Mouse (Mus musculus) limb, embryonic 14.5 days (tissue): ENCODE measurements at regions not wholly inside any gene's neighbourhood (a gene's known extent, or its start where the extent isn't known, plus 50 kb on each side); places are given as distances from the start of the nearest gene placed in this dataset.

ENCODE experiments used
- ATAC-seq: fragments of 200-750 bp; cut with Nextera tagmentation; 2 replicates; pipeline ENCODE4 v1.8.0; 2017; ENCODE audit warnings: low read depth, moderate number of reproducible peaks, moderate TSS enrichment; ENCODE audit not compliant: low FRiP score
- DNase-seq: peaks from one replicate; pipeline ENCODE4 v3.0.0-alpha.2; 2015; ENCODE audit warnings: low spot score
- H3K27ac ChIP-seq: fragments of 300-500 bp; sonication (generic); replicated peaks from 2 replicates; pipeline ENCODE4 v1.5.1; 2014; ENCODE audit warnings: low read depth, mild to moderate bottlenecking, low read length, moderate library complexity, mixed read lengths
- H3K27me3 ChIP-seq: fragments of 300-500 bp; sonication (generic); 2 replicates; pipeline ENCODE4 v1.6.1; 2014; ENCODE audit warnings: low read length, mixed read lengths; ENCODE audit not compliant: control insufficient read depth, insufficient read depth
- H3K36me3 ChIP-seq: fragments of 300-500 bp; sonication (generic); 2 replicates; pipeline ENCODE4 v1.6.1; 2014; ENCODE audit warnings: mild to moderate bottlenecking, low read length, moderate library complexity, mixed read lengths; ENCODE audit not compliant: control insufficient read depth, insufficient read depth
- H3K4me1 ChIP-seq: fragments of 300-500 bp; sonication (generic); 2 replicates; pipeline ENCODE4 v1.6.1; 2014; ENCODE audit warnings: antibody characterized with exemption, low read length, mixed read lengths; ENCODE audit not compliant: control insufficient read depth, insufficient read depth
- H3K4me2 ChIP-seq: fragments of 300-500 bp; sonication (generic); replicated peaks from 2 replicates; pipeline ENCODE4 v1.6.1; 2014; ENCODE audit warnings: low read depth, mild to moderate bottlenecking, low read length, moderate library complexity; ENCODE audit not compliant: severe bottlenecking
- H3K4me3 ChIP-seq: fragments of 300-500 bp; sonication (generic); replicated peaks from 2 replicates; pipeline ENCODE4 v1.5.1; 2014; ENCODE audit warnings: low read length
- H3K9ac ChIP-seq: fragments of 300-500 bp; sonication (generic); 2 replicates; pipeline ENCODE4 v1.6.1; 2014; ENCODE audit warnings: mild to moderate bottlenecking, low read depth, low read length, moderate library complexity; ENCODE audit not compliant: severe bottlenecking
- H3K9me3 ChIP-seq: fragments of 300-500 bp; sonication (generic); 2 replicates; pipeline ENCODE4 v1.6.1; 2016; ENCODE audit warnings: low read length; ENCODE audit not compliant: control insufficient read depth
- POLR2A ChIP-seq: fragments of 200-500 bp; IDR thresholded peaks from 2 replicates; pipeline ENCODE4 v1.8.0; 2012; ENCODE audit warnings: inconsistent platforms, mild to moderate bottlenecking, moderate library complexity, borderline replicate concordance; ENCODE audit not compliant: insufficient read depth, insufficient read length; ENCODE audit errors: extremely low read depth
- WGBS: fragments of 180-500 bp; shearing (Covaris S2); extraction: QIAGEN DNeasy Blood & Tissue Kit; methylation state at CpG from one replicate; pipeline ENCODE4 v1.1.7; 2014; 5-methylcytosine and 5-hydroxymethylcytosine counted together

- WGBS: 82% methylated on average over 4 of the region's 4 CpGs
- no peaks in the 10 kb centered on the region for H3K27me3 ChIP-seq
- no peak overlapping the region for H3K4me2 ChIP-seq
- no peak overlapping the region for H3K4me3 ChIP-seq
- no peak overlapping the region for H3K9ac ChIP-seq
- no peaks in the 10 kb centered on the region for H3K9me3 ChIP-seq
- H3K27ac ChIP-seq: no peak overlapping the region
- H3K4me1 ChIP-seq: no peaks in the 10 kb centered on the region
- no peak for TF ChIP-seq POLR2A
- no peaks in the 10 kb centered on the region for H3K36me3 ChIP-seq
- ATAC-seq (no peak; the same call in 1 of the 2 replicates), DNase-seq (no peak)
These were observed 208.3 kb upstream of the Dio2 start for GRCm38 (mm10) chr12:90946528-90946918.

- H3K36me3 ChIP-seq: no peaks in the 10 kb centered on the region
- no peak overlapping the region for H3K9ac ChIP-seq
- H3K27ac ChIP-seq: no peak overlapping the region
- no peak for TF ChIP-seq POLR2A
- no peaks in the 10 kb centered on the region for H3K9me3 ChIP-seq
- H3K27me3 ChIP-seq: no peaks in the 10 kb centered on the region
- ATAC-seq (peak; percentile 60; the same call in 1 of the 2 replicates), DNase-seq (peak; percentile 29)
- H3K4me2 ChIP-seq: no peak overlapping the region
- no peaks in the 10 kb centered on the region for H3K4me1 ChIP-seq
- WGBS: 50% methylated on average over 6 of the region's 6 CpGs
- H3K4me3 ChIP-seq: no peak overlapping the region
These were observed 207.7 kb upstream of the Dio2 start for GRCm38 (mm10) chr12:90945743-90946527.

- Histone ChIP-seq H3K9ac (no peak overlapping the region), H3K27ac (no peak overlapping the region), H3K4me1 (no peaks in the 10 kb centered on the region; the same call in 1 of the 2 replicates), H3K4me2 (no peak overlapping the region), H3K4me3 (no peak overlapping the region), H3K27me3 (no peaks in the 10 kb centered on the region), H3K9me3 (no peaks in the 10 kb centered on the region), H3K36me3 (no peaks in the 10 kb centered on the region)
- no peak for DNase-seq
- 89% methylated on average over 8 of the region's 8 CpGs for WGBS
- no peak for TF ChIP-seq POLR2A
- ATAC-seq: no peak
These were observed 194.4 kb upstream of the Dio2 start for GRCm38 (mm10) chr12:90932684-90933083.

- Histone ChIP-seq H3K27me3 (no peaks in the 10 kb centered on the region), H3K9me3 (no peaks in the 10 kb centered on the region), H3K4me3 (no peak overlapping the region), H3K27ac (no peak overlapping the region), H3K36me3 (no peaks in the 10 kb centered on the region), H3K9ac (no peak overlapping the region), H3K4me2 (no peak overlapping the region), H3K4me1 (no peaks in the 10 kb centered on the region; the same call in 1 of the 2 replicates)
- TF ChIP-seq POLR2A: no peak
- DNase-seq: no peak
- WGBS: 85% methylated on average over 5 of the region's 5 CpGs
- ATAC-seq: no peak
These were observed 194.0 kb upstream of the Dio2 start for GRCm38 (mm10) chr12:90932201-90932600.

- Histone ChIP-seq H3K4me2 (no peak overlapping the region), H3K27ac (no peak overlapping the region), H3K27me3 (no peaks in the 10 kb centered on the region), H3K9ac (no peak overlapping the region), H3K36me3 (no peaks in the 10 kb centered on the region), H3K9me3 (no peaks in the 10 kb centered on the region), H3K4me3 (no peak overlapping the region), H3K4me1 (no peaks in the 10 kb centered on the region; the same call in 1 of the 2 replicates)
- no peak for ATAC-seq
- DNase-seq: no peak
- 76% methylated on average over 6 of the region's 6 CpGs for whole genome bisulfite sequencing
- TF ChIP-seq POLR2A: no peak
These were observed 192.0 kb upstream of the Dio2 start for GRCm38 (mm10) chr12:90930091-90930715.
